Mouse (Mus musculus) limb, embryonic 10.5 days (tissue): ENCODE results near the gene Ncoa3. TPM values are rescaled to one million over a fixed set of nuclear protein-coding genes. Genes with fewer than 3 reads are reported as not detected.
A peak's percentile ranks its signal among the peaks of the same experiment; 100 is the strongest.

Experiments
- DNase-seq: peaks from one replicate; pipeline ENCODE4 v3.0.0-alpha.2; 2017; ENCODE audit warnings: low spot score
- H3K27ac ChIP-seq: fragments of 300-500 bp; sonication (generic); 2 replicates; pipeline ENCODE4 v1.5.1; 2016; ENCODE audit warnings: mild to moderate bottlenecking
- H3K27me3 ChIP-seq: fragments of 300-500 bp; sonication (generic); 2 replicates; pipeline ENCODE4 v1.6.1; 2016; ENCODE audit warnings: low read depth, mild to moderate bottlenecking; ENCODE audit not compliant: poor library complexity, severe bottlenecking
- H3K36me3 ChIP-seq: fragments of 300-500 bp; sonication (generic); 2 replicates; pipeline ENCODE4 v1.6.1; 2016; ENCODE audit warnings: mild to moderate bottlenecking, moderate library complexity
- H3K4me1 ChIP-seq: fragments of 300-500 bp; sonication (generic); 2 replicates; pipeline ENCODE4 v1.6.1; 2016
- H3K4me3 ChIP-seq: fragments of 300-500 bp; sonication (generic); 2 replicates; pipeline ENCODE4 v1.5.1; 2016; ENCODE audit warnings: mild to moderate bottlenecking, moderate library complexity
- H3K9me3 ChIP-seq: fragments of 300-500 bp; sonication (generic); replicated peaks from 2 replicates; pipeline ENCODE4 v1.6.1; 2016; ENCODE audit warnings: mild to moderate bottlenecking
- WGBS: fragments of 180-500 bp; shearing (Covaris S2); methylation state at CpG from one replicate; pipeline ENCODE4 v1.1.7; 2016; 5-methylcytosine and 5-hydroxymethylcytosine counted together
- polyA plus RNA-seq: library from polyadenylated mRNA; unstranded; fragments of >200 nt; fragmentation: Nextera tagmentation; extraction: Ambion mirVana; gene quantifications from 2 replicates; pipeline ENCODE4 v1.2.1, GENCODE M21; 2016

Gene Ncoa3
- polyA plus RNA-seq, 1 experiment from 2014 or later = 15.5 TPM

DNA sequence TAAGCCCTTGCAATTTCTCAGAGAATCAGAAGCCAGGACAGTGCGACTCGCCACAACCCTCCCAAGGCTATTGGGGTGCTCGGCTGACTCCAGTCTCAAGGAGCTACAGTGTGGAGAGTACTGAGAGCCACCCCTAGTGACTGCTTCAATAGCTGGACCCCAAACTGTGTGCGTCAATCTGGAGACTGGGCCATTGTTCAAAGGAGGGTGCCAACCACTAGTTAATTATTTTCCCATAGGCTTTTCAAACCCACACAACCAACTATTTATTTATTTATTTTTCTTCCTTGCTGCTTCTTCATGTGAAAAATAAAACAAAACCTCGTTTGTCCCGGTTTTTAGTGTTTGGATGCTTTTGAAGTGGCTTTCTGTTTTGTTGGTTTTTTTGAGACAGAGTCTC lies 33.9 kb upstream of the Ncoa3 start:
- H3K4me3 ChIP-seq = no peak overlapping the region
- H3K36me3 ChIP-seq = no peaks in the 10 kb centered on the region
- H3K27me3 ChIP-seq = no peaks in the 10 kb centered on the region
- no peak overlapping the region for H3K27ac ChIP-seq
- no peaks in the 10 kb centered on the region for H3K4me1 ChIP-seq
- H3K9me3 ChIP-seq = no peaks in the 10 kb centered on the region
- WGBS = 91% methylated on average over 6 of the region's 6 CpGs
- DNase-seq = no peak

DNA sequence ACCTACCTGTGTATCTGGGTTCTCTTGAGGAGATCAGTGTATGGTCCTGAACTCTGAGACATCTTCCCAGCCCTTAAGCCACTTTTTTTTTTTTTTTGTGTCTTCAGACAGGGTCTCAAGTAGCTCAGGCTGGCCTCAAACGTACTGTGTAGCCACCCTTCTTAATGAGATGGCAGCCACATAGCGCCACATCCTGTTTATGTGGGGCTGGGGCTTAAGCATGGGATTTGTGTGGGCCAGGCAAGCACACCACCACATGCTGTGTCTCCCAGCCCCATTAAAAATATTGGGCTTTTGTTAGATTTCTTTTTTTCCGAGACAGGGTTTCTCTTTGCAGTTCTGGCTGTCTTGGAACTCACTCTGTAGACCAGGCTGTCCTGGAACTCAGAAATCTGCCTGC lies 31.7 kb upstream of the Ncoa3 start:
- Histone ChIP-seq H3K9me3 (no peaks in the 10 kb centered on the region), H3K4me1 (peaks cover 4% of the 10 kb centered on the region), H3K27me3 (no peaks in the 10 kb centered on the region), H3K36me3 (no peaks in the 10 kb centered on the region), H3K4me3 (no peak overlapping the region), H3K27ac (no peak overlapping the region)
- no peak for DNase-seq
- WGBS = 89% methylated on average over 3 of the region's 3 CpGs

GRCm38 (mm10) chr2:165962824-165963223 lies 29.6 kb upstream of the Ncoa3 start:
- 93% methylated on average over 5 of the region's 5 CpGs for WGBS
- no peaks in the 10 kb centered on the region for H3K27me3 ChIP-seq
- H3K9me3 ChIP-seq = no peaks in the 10 kb centered on the region
- H3K27ac ChIP-seq = no peak overlapping the region
- DNase-seq = no peak
- H3K4me3 ChIP-seq = no peak overlapping the region
- no peaks in the 10 kb centered on the region for H3K36me3 ChIP-seq
- peaks cover 9% of the 10 kb centered on the region for H3K4me1 ChIP-seq

GRCm38 (mm10) chr2:165964121-165964520 lies 28.3 kb upstream of the Ncoa3 start:
- Histone ChIP-seq H3K27me3 (no peaks in the 10 kb centered on the region), H3K27ac (no peak overlapping the region), H3K4me1 (peaks cover 14% of the 10 kb centered on the region), H3K36me3 (no peaks in the 10 kb centered on the region), H3K4me3 (no peak overlapping the region), H3K9me3 (no peaks in the 10 kb centered on the region)
- WGBS = 45% methylated on average over 4 of the region's 4 CpGs
- DNase-seq = no peak

GRCm38 (mm10) chr2:165967076-165967475 lies 25.4 kb upstream of the Ncoa3 start:
- H3K27ac ChIP-seq = no peak overlapping the region
- WGBS = 90% methylated on average over 2 of the region's 2 CpGs
- DNase-seq = no peak

GRCm38 (mm10) chr2:165967823-165968555 lies 24.4 kb upstream of the Ncoa3 start:
- 66% methylated on average over 6 of the region's 6 CpGs for WGBS
- DNase-seq = no peak
- peak overlapping the region; percentile 59; the same call in 1 of the 2 replicates for H3K27ac ChIP-seq

More at GRCm38 (mm10) chr2:165967076-165967475, 25.4 kb upstream of the Ncoa3 start:
- peaks cover 15% of the 10 kb centered on the region for H3K4me1 ChIP-seq
- no peaks in the 10 kb centered on the region for H3K9me3 ChIP-seq
- H3K27me3 ChIP-seq = no peaks in the 10 kb centered on the region
- no peaks in the 10 kb centered on the region for H3K36me3 ChIP-seq
- no peak overlapping the region for H3K4me3 ChIP-seq

DNA sequence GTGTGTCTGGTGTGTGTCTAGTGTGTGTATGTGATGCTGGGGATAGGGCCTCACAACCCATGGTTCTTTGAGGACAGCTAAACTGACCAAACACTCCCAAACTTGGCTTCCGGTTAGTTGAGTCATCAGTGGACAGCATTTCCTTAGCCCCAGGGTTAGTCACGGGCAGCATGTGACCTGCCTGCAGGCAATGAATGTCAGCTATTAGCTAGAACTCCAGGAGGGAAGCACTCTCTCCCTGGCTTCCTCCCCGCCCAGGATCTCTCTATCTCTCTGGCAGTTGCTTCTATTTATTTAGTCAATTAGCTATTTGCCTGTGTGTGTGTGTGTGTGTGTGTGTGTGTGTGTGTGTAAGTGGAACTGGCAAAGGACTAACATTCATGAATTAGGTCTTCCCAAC lies 23.6 kb upstream of the Ncoa3 start:
- Histone ChIP-seq H3K4me3 (no peak overlapping the region), H3K9me3 (no peaks in the 10 kb centered on the region), H3K4me1 (peaks cover 15% of the 10 kb centered on the region), H3K27ac (no peak overlapping the region), H3K36me3 (no peaks in the 10 kb centered on the region), H3K27me3 (no peaks in the 10 kb centered on the region)
- no peak for DNase-seq
- WGBS = 47% methylated on average over 3 of the region's 3 CpGs

More at GRCm38 (mm10) chr2:165967823-165968555, 24.4 kb upstream of the Ncoa3 start:
- no peaks in the 10 kb centered on the region for H3K27me3 ChIP-seq
- H3K4me1 ChIP-seq = peaks cover 15% of the 10 kb centered on the region
- H3K4me3 ChIP-seq = no peak overlapping the region
- H3K9me3 ChIP-seq = no peaks in the 10 kb centered on the region
- H3K36me3 ChIP-seq = no peaks in the 10 kb centered on the region

DNA sequence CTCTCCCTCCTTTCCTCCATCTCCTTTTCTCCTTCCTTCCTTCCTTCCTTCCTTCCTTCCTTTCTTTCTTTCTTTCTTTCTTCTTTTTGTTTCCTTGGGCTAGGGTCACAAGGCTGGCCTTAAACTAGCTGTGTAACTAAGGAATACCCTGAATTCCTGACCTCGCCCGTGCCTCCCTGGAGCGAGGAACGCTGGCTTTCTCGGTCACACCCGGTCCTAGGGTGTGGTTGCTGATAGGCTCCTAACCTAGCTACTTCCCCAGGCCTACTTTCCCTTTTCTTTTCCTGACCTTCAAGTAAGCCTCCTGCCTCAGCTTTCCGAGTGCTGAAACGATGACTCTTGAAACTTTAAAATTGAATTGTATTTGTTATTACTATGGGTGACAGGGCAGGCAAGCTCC lies 23.0 kb upstream of the Ncoa3 start:
- Histone ChIP-seq H3K27ac (no peak overlapping the region), H3K27me3 (no peaks in the 10 kb centered on the region), H3K4me1 (peaks cover 11% of the 10 kb centered on the region), H3K9me3 (no peaks in the 10 kb centered on the region), H3K4me3 (no peak overlapping the region), H3K36me3 (no peaks in the 10 kb centered on the region)
- 63% methylated on average over 8 of the region's 8 CpGs for WGBS
- no peak for DNase-seq

DNA sequence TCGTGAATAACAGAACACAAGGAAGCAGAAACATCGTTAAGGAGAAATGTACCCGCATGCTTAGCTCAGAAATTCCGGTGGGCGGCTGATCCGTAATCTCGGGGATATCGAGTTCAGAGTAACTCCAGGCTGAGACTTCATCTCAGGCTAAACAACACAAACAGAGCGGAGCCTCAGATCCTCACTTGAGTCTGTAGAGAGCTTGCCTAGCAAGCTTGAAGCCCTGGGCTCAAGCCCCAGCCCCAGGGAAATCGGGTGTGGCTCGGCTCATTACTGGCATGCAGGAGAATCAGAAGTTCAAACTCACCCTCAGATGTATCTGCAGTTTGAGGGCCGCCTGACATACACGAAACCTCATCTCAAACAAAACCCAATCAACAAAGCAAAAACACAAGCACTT lies 22.5 kb upstream of the Ncoa3 start:
- Histone ChIP-seq H3K36me3 (no peaks in the 10 kb centered on the region), H3K4me1 (peaks cover 11% of the 10 kb centered on the region), H3K27ac (no peak overlapping the region), H3K9me3 (no peaks in the 10 kb centered on the region), H3K4me3 (no peak overlapping the region), H3K27me3 (no peaks in the 10 kb centered on the region)
- DNase-seq = no peak
- 85% methylated on average over 13 of the region's 13 CpGs for WGBS

DNA sequence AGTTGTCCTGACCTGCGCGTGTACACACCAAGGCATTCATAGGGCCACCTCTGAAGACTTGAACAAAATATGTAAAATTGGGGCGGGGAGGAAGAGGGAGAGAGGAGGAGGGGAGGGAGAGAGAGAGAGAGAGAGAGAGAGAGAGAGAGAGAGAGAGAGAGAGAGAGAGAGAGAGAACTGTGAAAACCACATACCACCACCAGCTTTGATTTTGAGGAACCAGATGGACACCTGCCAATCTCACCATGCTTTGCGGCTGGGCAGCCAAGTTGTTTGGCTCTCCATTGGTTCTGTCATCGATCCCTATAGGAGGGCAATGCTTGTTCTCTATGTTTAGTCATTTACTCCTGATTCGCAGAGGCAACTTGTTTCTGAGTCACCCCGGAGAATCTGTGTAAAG lies 21.7 kb upstream of the Ncoa3 start:
- 95% methylated on average over 7 of the region's 7 CpGs for WGBS
- Histone ChIP-seq H3K9me3 (no peaks in the 10 kb centered on the region), H3K4me1 (peaks cover 11% of the 10 kb centered on the region), H3K36me3 (no peaks in the 10 kb centered on the region), H3K4me3 (no peak overlapping the region), H3K27me3 (no peaks in the 10 kb centered on the region), H3K27ac (no peak overlapping the region)
- no peak for DNase-seq

DNA sequence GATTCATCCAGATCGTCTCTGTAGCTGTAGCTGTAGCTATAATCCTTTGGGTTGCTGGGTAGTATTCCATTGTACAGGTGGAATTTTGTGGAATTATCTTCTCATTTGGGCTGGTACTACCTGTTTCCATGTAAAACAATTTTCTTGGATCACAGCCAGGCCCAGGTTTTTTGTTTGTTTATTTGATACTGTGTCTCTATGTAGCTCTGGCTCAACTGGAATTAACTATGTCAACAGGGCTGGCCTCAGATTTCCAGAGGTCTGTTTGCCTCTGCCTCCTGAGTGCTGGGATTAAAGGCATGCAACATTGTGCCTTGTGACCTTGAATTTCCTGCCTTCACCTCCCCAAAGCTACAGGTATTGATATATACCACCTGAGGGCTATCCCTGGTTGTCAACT lies 18.1 kb upstream of the Ncoa3 start:
- Histone ChIP-seq H3K27ac (no peak overlapping the region), H3K4me3 (no peak overlapping the region), H3K4me1 (no peaks in the 10 kb centered on the region), H3K36me3 (no peaks in the 10 kb centered on the region), H3K9me3 (no peaks in the 10 kb centered on the region), H3K27me3 (no peaks in the 10 kb centered on the region)
- no peak for DNase-seq
- WGBS = 87% methylated on average over 1 of the region's 1 CpGs

GRCm38 (mm10) chr2:165976186-165976585 lies 16.2 kb upstream of the Ncoa3 start:
- Histone ChIP-seq H3K27me3 (no peaks in the 10 kb centered on the region), H3K4me1 (peaks cover under 1% of the 10 kb centered on the region; the same call in 1 of the 2 replicates), H3K4me3 (no peak overlapping the region), H3K27ac (no peak overlapping the region), H3K9me3 (no peaks in the 10 kb centered on the region), H3K36me3 (no peaks in the 10 kb centered on the region)
- 79% methylated on average over 3 of the region's 3 CpGs for WGBS
- no peak for DNase-seq

GRCm38 (mm10) chr2:165976874-165977273 lies 15.6 kb upstream of the Ncoa3 start:
- Histone ChIP-seq H3K9me3 (no peaks in the 10 kb centered on the region), H3K36me3 (no peaks in the 10 kb centered on the region), H3K27me3 (no peaks in the 10 kb centered on the region), H3K4me1 (peaks cover 3% of the 10 kb centered on the region; the same call in 1 of the 2 replicates), H3K27ac (no peak overlapping the region), H3K4me3 (no peak overlapping the region)
- no peak for DNase-seq
- 65% methylated on average over 5 of the region's 5 CpGs for WGBS

- Histone ChIP-seq H3K9me3 (no peaks in the 10 kb centered on the region), H3K36me3 (no peaks in the 10 kb centered on the region), H3K27ac (no peak overlapping the region), H3K27me3 (no peaks in the 10 kb centered on the region), H3K4me1 (peaks cover 12% of the 10 kb centered on the region), H3K4me3 (no peak overlapping the region)
- 92% methylated on average over 1 of the region's 1 CpGs for WGBS
- no peak for DNase-seq
Observed at GRCm38 (mm10) chr2:165978119-165978518, 14.3 kb upstream of the Ncoa3 start.
